Mouse (Mus musculus): ENCODE data around the gene Cyp1a1.

Cyp1a1 gene

GRCm38 (mm10) chr9:57687751-57688150 is at the start of gene Cyp1a1:
Gene Cyp1a1 (plus strand): TSS chr9:57687928.
- 88% methylated on average over 2 of the region's 2 CpGs for WGBS

GRCm38 (mm10) chr9:57638651-57639459 is 48.9 kb upstream of the Cyp1a1 start:
- 49% methylated on average over 8 of the region's 8 CpGs for WGBS

GRCm38 (mm10) chr9:57639661-57640328 is 47.9 kb upstream of the Cyp1a1 start:
- WGBS: 60% methylated on average over 5 of the region's 5 CpGs

GRCm38 (mm10) chr9:57640384-57640783 is 47.3 kb upstream of the Cyp1a1 start:
- 33% methylated on average over 15 of the region's 15 CpGs for WGBS

GRCm38 (mm10) chr9:57641022-57641421 is 46.7 kb upstream of the Cyp1a1 start:
- 46% methylated on average over 1 of the region's 1 CpGs for WGBS

- WGBS: 51% methylated on average over 13 of the region's 13 CpGs
Measured at GRCm38 (mm10) chr9:57641775-57642550, 45.8 kb upstream of the Cyp1a1 start.

GRCm38 (mm10) chr9:57643169-57643855 is 44.4 kb upstream of the Cyp1a1 start:
- 52% methylated on average over 9 of the region's 9 CpGs for WGBS

- WGBS: 49% methylated on average over 7 of the region's 7 CpGs
Measured at GRCm38 (mm10) chr9:57643856-57644180, 43.9 kb upstream of the Cyp1a1 start.

- 2% methylated on average over 18 of the region's 18 CpGs for WGBS
Measured at GRCm38 (mm10) chr9:57644442-57644943, 43.2 kb upstream of the Cyp1a1 start.

- 1% methylated on average over 80 of the region's 85 CpGs for WGBS
Measured at GRCm38 (mm10) chr9:57644944-57645893, 42.5 kb upstream of the Cyp1a1 start.

GRCm38 (mm10) chr9:57646551-57647103 is 41.1 kb upstream of the Cyp1a1 start:
- WGBS: 56% methylated on average over 12 of the region's 12 CpGs

- 80% methylated on average over 4 of the region's 4 CpGs for WGBS
Measured at GRCm38 (mm10) chr9:57647286-57648108, 40.2 kb upstream of the Cyp1a1 start.

- WGBS: 94% methylated on average over 6 of the region's 6 CpGs
Measured at GRCm38 (mm10) chr9:57650130-57650785, 37.5 kb upstream of the Cyp1a1 start.

- WGBS: 55% methylated on average over 6 of the region's 6 CpGs
Measured at GRCm38 (mm10) chr9:57650786-57651311, 36.9 kb upstream of the Cyp1a1 start.

GRCm38 (mm10) chr9:57652351-57652750 is 35.4 kb upstream of the Cyp1a1 start:
- WGBS: 82% methylated on average over 9 of the region's 9 CpGs

GRCm38 (mm10) chr9:57652855-57653254 is 34.9 kb upstream of the Cyp1a1 start:
- 80% methylated on average over 3 of the region's 3 CpGs for WGBS

GRCm38 (mm10) chr9:57653283-57653682 is 34.4 kb upstream of the Cyp1a1 start, which contains the start of gene Csk:
Gene Csk (minus strand): TSS chr9:57653631.
- 81% methylated on average over 5 of the region's 5 CpGs for WGBS

- WGBS: 91% methylated on average over 1 of the region's 1 CpGs
Measured at GRCm38 (mm10) chr9:57654966-57655365, 32.8 kb upstream of the Cyp1a1 start.
